Mouse (Mus musculus) thymus, adult 18-20 months (tissue): ENCODE data around the gene Scn9a.

Source experiments
- DNase-seq, 2 experiments: peaks; one replicate each; pipeline ENCODE4 v3.0.0; 2022; ENCODE audit warnings: mixed read lengths in 2 of 2

The Scn9a gene

GRCm38 (mm10) chr2:66634580-66635359 is at the start of gene Scn9a:
Scn9a (minus strand) TSS chr2:66634962.
- no peak for DNase-seq

- DNase-seq: no peak
These were observed 27.2 kb upstream of the Scn9a start for GRCm38 (mm10) chr2:66661988-66662387.

DNA sequence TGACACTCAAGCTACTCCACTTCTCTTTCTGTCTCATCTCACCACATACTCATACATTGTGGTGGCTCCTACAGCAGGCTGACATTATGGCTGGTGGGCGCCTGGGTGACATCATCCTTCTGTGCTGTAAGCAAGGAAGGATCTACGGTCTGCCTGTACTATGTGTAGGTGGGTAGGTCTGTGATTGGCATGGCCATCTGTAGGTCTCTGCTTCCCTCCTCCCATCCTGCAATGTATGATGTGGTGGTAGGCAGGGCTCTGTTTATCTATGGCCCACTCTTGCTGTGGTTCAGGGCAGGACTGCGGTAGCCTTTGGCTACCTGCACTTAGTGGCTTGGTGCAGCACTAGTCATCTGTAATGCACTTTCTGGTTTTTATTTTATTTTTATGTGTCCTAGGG is 21.7 kb upstream of the Scn9a start:
- DNase-seq: no peak

DNA sequence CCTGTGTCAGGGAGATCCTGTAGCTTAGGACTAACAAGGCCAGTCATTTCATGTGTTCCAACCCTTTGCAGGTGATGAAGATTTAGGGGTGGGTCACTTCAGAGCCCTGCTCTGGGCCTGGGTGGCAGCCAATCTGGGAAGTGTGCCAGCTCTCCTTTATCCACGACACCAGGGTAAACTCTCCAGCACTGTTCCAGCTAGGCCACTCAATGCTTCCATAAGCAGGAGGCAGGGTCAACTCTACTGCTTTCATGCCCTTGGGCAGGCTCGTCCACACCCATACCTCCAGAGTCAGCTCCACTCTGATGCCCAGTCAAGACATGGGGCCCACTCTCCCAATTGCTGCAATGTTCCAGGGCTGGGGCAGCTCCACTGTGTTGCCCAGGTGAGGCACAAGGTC is 20.7 kb upstream of the Scn9a start:
- DNase-seq: no peak

- DNase-seq: no peak
These were observed 9.6 kb upstream of the Scn9a start for GRCm38 (mm10) chr2:66644384-66644783.

DNA sequence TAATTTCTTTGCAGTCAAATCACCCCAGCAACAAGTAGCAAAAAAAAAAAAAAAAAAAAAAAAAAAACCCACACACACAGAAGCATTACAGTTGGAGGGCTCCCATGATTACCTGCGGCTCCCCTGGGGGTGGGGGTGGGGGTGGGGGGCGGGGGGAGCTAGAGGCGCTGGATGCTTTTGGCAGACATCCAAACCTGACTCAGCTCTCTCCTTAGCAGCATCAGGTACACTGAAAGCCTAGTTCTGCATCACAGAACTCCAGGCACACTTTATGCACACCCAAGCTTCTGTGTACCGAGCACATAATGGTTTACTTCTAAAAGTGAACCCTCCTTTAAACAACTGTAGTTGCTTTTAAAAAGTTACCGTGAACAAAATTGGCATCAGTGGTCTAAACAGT is 2.0 kb downstream of the Scn9a start:
- no peak for DNase-seq

GRCm38 (mm10) chr2:66611091-66611490 is 23.7 kb downstream of the Scn9a start:
- DNase-seq: no peak

DNA sequence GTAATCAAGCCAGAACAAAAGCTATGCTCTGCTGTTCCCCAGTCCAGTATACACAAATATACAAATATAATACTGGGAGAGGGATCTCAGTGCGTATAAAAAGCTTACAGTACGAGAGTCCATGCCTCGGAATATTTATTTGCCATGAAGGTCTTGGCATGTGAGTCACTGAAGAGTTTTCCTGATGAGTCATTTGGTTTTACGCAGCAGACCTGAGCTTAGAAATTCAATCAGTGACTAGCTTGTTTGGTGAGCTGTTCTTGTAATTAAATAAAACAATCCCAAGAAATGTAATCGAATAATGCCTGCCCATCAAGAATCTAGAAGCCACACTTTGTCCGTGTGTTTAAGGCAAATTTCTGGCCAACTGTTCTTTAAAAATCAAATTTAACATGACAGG is 37.4 kb downstream of the Scn9a start:
- no peak for DNase-seq

DNA sequence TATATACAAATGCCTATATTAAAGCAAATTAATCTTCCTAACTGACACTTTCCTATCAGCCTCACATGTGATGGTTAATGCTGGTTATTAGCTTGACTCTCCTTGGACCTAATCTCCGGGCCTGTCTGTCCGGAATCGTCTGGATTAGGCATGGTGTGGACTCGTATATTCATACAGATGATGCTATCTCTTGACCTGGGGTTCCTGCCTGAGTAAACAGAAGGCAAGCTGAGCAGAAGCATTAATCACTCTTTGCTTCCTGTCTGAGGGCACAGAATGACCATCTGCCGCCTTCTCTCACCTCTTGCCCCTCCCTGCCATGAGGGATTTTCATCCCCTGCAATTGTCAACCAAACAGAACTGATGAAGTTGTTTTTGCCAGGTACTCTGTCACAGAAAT is 38.6 kb downstream of the Scn9a start:
- no peak for DNase-seq

DNA sequence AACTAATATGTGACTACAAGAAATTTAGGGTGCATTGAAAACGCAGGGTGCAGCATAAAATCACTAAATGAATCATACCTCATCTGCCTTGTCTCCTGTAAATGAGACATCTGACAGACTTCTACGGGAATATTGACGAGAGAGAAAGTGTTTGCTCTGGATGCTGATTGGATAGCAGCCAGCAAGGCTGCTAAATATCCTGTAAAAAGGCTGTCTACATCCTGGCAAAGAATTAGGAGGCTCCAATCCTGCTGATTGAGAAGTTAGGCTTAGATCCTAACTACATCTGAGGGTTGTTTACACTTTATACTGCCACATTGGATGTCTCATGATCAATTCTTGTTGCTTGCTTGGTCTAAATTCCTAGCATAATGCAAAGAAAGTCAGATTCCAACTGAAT is 44.6 kb downstream of the Scn9a start:
- DNase-seq: no peak

- DNase-seq: no peak
These were observed 54.5 kb downstream of the Scn9a start for GRCm38 (mm10) chr2:66580026-66580808.

DNA sequence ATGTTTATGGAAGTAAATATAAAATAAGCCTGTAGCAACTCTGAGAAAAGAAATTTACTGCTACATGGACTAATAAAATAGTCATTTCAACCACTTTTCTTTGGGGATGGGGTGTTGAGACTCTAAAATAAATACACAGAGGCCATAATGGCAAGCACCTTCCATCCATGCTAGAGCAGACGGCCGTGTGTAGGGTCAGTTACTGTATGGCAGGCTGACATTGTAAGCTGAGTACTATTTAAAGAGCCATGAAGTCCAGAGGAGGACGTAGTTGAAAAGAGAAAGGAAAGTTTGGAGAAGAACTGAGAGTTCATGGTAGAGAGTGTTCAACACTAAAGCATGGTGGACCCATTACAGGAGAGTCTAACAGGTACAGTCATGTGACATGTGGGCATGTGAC is 86.5 kb downstream of the Scn9a start:
- no peak for DNase-seq

- no peak for DNase-seq
These were observed 114.8 kb downstream of the Scn9a start for GRCm38 (mm10) chr2:66519966-66520365.

- DNase-seq: no peak
These were observed 123.3 kb downstream of the Scn9a start for GRCm38 (mm10) chr2:66511424-66511823.

GRCm38 (mm10) chr2:66508032-66508431 is 126.7 kb downstream of the Scn9a start:
- no peak for DNase-seq

- no peak for DNase-seq
These were observed 127.1 kb downstream of the Scn9a start for GRCm38 (mm10) chr2:66507616-66508015.

DNA sequence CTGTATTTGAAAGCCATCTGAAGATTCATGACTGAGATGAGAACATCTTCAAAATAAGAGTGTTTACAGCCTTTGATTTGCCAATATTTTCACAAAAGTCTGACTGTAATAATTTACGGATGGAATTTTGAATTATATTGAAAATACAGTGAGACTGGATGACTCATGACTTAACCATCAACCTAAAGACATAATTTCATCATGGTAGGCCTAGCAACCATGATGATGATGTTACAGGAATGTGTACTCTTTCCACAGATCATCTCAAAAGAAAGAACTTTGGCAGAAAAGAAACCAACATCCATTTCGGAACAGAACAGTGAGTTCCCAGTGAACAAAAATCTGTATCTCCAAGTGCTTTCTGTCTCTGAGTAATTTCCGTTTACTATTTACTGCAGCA is 132.6 kb downstream of the Scn9a start:
- no peak for DNase-seq

DNA sequence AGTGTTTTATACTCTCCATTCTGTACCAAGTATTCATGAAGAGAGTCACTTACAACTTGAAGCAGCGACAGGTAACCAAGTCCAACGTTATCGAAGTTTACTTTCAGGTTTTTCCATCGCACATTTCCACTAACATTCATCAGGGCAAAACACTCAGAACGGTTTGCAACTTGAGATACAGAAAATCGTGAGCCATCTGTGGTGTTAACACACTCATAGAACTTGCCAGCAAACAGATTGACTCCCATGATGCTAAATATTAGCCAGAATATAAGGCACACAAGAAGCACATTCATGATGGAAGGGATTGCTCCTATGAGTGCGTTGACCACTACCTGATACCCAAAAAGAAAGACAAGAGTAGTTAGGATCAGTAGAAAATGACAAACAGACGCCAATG is 140.2 kb downstream of the Scn9a start:
- DNase-seq: no peak

GRCm38 (mm10) chr2:66478395-66478794 is 156.4 kb downstream of the Scn9a start:
- DNase-seq: no peak

DNA sequence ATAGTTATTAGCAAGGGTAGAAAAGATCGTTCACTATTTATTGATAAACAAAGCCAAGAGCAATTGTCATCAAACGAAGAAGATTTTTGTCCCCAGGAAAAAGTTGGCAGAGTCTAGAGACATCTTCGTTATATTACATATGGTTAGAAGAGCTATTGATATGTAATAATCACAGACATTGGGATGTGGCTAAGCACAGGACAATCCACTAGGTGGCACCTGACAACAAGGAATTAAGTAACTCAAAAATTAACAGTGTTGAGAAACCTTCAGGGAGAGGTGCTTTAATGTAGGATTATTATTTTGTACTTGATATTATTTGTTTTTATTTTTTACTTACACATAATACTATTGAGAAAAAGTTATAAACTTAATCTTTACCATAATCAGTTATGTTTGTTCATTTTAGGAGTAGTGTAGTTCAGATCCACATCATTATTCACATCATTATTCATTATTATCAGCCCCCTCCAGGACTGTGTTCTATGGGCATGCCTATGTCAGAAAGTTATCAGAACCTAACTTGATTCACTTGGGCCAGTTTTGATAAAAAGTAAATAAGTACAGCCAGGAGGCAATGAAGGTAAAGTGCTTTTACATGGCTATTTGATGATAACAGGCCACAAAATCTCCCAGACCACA is 161.5 kb downstream of the Scn9a start:
- DNase-seq: no peak

DNA sequence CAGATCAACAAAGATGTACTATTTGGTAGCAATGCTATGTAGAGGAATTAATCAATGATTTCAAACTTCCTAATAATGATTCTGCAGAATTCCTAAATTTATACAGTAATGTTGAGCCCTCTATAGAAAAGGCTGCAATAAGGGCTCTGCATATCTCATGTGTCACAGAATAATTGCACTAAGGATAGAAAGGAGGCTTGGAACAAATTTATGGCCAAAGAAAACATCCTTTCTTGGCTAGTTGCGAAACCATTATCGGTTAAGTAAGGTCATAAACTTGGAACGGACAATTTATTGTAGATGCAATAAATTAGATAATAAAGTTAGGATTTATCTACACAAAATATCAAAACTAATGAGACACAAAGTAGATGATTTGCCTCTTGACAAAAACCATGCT is 169.3 kb downstream of the Scn9a start:
- DNase-seq: no peak

DNA sequence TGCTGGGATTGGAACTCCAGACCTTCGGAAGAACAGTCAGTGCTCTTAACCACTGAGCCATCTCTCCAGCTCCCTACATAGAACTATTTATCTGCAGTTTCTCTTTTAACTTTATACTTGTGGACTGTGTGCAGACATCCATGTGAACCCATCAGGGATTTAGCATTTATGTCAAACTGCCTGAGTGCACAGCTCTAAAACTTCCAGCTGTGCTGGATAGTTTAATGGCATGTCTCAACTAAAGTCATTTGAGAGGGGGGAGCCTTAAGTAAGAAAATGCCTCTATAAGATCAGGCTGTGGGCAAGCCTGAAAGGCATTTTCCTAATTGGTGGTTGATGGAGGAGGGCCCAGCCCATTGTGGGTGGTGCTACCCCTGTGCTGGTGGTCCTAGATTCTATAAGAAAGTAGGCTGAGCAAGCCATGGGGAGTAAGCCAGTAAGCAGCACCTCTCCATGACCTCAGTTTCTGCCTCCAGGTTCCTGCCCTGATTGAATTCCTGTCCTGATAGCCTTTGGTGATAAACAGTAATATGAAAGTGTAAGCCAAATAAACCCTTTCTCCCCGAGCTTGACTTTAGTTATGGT is 169.8 kb downstream of the Scn9a start:
- DNase-seq: no peak

GRCm38 (mm10) chr2:66463916-66464315 is 170.8 kb downstream of the Scn9a start:
- no peak for DNase-seq
